Mouse (Mus musculus) bone marrow macrophage, adult 2 months (primary cell): ENCODE measurements around the gene Ip6k1. TPM values are rescaled to one million over a fixed set of nuclear protein-coding genes. Genes with fewer than 3 reads are reported as not detected.

Experiments
- H3K27ac ChIP-seq: 2 replicates; pipeline ENCODE4 v1.5.1; 2012; ENCODE audit warnings: low read depth, low read length; ENCODE audit not compliant: insufficient read depth
- H3K4me1 ChIP-seq: 2 replicates; pipeline ENCODE4 v1.6.1; 2012; ENCODE audit warnings: low read length; ENCODE audit not compliant: control insufficient read depth, insufficient read depth
- H3K4me3 ChIP-seq: 2 replicates; pipeline ENCODE4 v1.5.1; 2012; ENCODE audit warnings: mild to moderate bottlenecking, low read length, moderate library complexity; ENCODE audit not compliant: insufficient read depth
- CTCF ChIP-seq: IDR thresholded peaks from 2 replicates; pipeline ENCODE4 v1.5.1; 2012; ENCODE audit warnings: low read depth, mild to moderate bottlenecking, low read length, moderate library complexity
- POLR2A ChIP-seq: IDR thresholded peaks from 2 replicates; pipeline ENCODE4 v1.6.1; 2012; ENCODE audit warnings: mild to moderate bottlenecking, low read depth, low read length, borderline replicate concordance
- polyA plus RNA-seq: library from polyadenylated mRNA; stranded (reverse); fragments of >200 nt; gene quantifications from 2 replicates; pipeline ENCODE4 v1.2.4, GENCODE M21; 2012; ENCODE audit not compliant: missing spikeins, insufficient read depth, insufficient read length

Ip6k1 gene
- polyA plus RNA-seq, 1 experiment = 79.8 TPM

- H3K27ac ChIP-seq = no peak overlapping the region
- H3K4me3 ChIP-seq = peak overlapping the region; percentile 69
- TF ChIP-seq POLR2A (no peak), CTCF (no peak)
- peaks cover 17% of the 10 kb centered on the region for H3K4me1 ChIP-seq
Observed at GRCm38 (mm10) chr9:108049561-108050251, 47.4 kb downstream of the Ip6k1 start.

- Histone ChIP-seq H3K4me1 (peaks cover 30% of the 10 kb centered on the region), H3K4me3 (no peak overlapping the region), H3K27ac (no peak overlapping the region)
- TF ChIP-seq POLR2A (no peak), CTCF (no peak)
Observed at GRCm38 (mm10) chr9:108051184-108051930, 49.1 kb downstream of the Ip6k1 start.

GRCm38 (mm10) chr9:108051931-108052220 lies 49.6 kb downstream of the Ip6k1 start:
- Histone ChIP-seq H3K4me1 (peaks cover 30% of the 10 kb centered on the region), H3K27ac (no peak overlapping the region), H3K4me3 (no peak overlapping the region)
- no peak for TF ChIP-seq CTCF
- TF ChIP-seq POLR2A = no peak

GRCm38 (mm10) chr9:108052411-108052810 lies 50.1 kb downstream of the Ip6k1 start:
- no peak overlapping the region for H3K4me3 ChIP-seq
- no peak for TF ChIP-seq CTCF
- TF ChIP-seq POLR2A = no peak
- H3K4me1 ChIP-seq = peaks cover 30% of the 10 kb centered on the region
- H3K27ac ChIP-seq = no peak overlapping the region

- H3K27ac ChIP-seq = no peak within 1 kb of the TSS
- H3K4me1 ChIP-seq = peaks cover 27% of the 10 kb centered on the region
- H3K4me3 ChIP-seq = no peak within 1 kb of the TSS
- TF ChIP-seq POLR2A (no peak), CTCF (peak; percentile 62)
Observed at GRCm38 (mm10) chr9:108052885-108053664, 50.8 kb downstream of the Ip6k1 start, which contains the start of gene Amigo3. Gene Amigo3, plus strand, starts transcription at chr9:108053159.

GRCm38 (mm10) chr9:108053665-108054225 lies 51.4 kb downstream of the Ip6k1 start:
- H3K4me3 ChIP-seq = no peak overlapping the region
- no peak for TF ChIP-seq POLR2A
- TF ChIP-seq CTCF = no peak
- H3K4me1 ChIP-seq = peaks cover 27% of the 10 kb centered on the region
- no peak overlapping the region for H3K27ac ChIP-seq

- Histone ChIP-seq H3K4me1 (peaks cover 27% of the 10 kb centered on the region), H3K4me3 (no peak overlapping the region), H3K27ac (0 out of 2 replicates have a peak overlapping the region, but pooled peaks have one; percentile 6)
- TF ChIP-seq POLR2A (no peak), CTCF (no peak)
Observed at GRCm38 (mm10) chr9:108054331-108055040, 52.2 kb downstream of the Ip6k1 start.

GRCm38 (mm10) chr9:108055061-108055460 lies 52.8 kb downstream of the Ip6k1 start:
- 0 out of 2 replicates have a peak overlapping the region, but pooled peaks have one; percentile 14 for H3K27ac ChIP-seq
- H3K4me3 ChIP-seq = no peak overlapping the region
- H3K4me1 ChIP-seq = peaks cover 25% of the 10 kb centered on the region
- TF ChIP-seq CTCF (no peak), POLR2A (no peak)

- peaks cover 24% of the 10 kb centered on the region for H3K4me1 ChIP-seq
- TF ChIP-seq CTCF (no peak), POLR2A (no peak)
- no peak overlapping the region for H3K27ac ChIP-seq
- H3K4me3 ChIP-seq = no peak overlapping the region
Observed at GRCm38 (mm10) chr9:108055661-108056237, 53.4 kb downstream of the Ip6k1 start.
